24 mouse cellular contexts compared by ENCODE assay signal in the genomic region with DNA sequence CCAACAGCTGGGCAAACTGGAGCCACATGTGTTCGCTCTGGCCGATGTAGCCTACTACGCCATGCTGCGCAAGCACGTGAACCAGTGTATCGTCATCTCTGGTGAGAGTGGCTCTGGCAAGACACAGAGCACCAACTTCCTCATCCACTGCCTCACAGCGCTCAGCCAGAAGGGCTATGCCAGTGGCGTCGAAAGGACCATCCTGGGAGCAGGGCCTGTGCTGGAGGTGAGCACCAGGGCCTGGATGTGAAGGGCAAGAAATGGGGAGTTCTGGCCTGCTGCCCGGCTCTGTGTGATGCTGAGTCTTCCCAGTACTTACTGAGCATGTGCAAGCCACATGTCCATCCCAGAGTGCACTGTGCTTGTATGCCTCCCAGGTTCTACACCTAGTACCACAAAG. TPM values are rescaled to one million over a fixed set of nuclear protein-coding genes. Genes with fewer than 3 reads are reported as not detected.
DNase-seq lines count a peak whose midpoint lies in the region; ATAC-seq lines count a peak whose summit lies in the region.
"Had no signal": no experiment of that assay in that cellular context is flagged by ENCODE, and none has a peak within 500 bp of the region (broad histone marks: within the 10 kb centered on the region; RNA-seq: fewer than 3 reads in every experiment).

No protein-coding gene starts in this region.

- no peak overlapping the region for H3K4me3 ChIP-seq in heart, embryonic 13.5 days
- no peak overlapping the region for H3K4me3 ChIP-seq in midbrain, embryonic 15.5 days
- no peak overlapping the region for H3K4me3 ChIP-seq in midbrain, embryonic 11.5 days (ENCODE audit: low read depth, low read length)
- H3K4me3 ChIP-seq in macrophage (ENCODE audit: inconsistent target) = no peak overlapping the region
- H3K4me3 ChIP-seq: forebrain, embryonic 10.5 days; forebrain, embryonic 13.5 days; heart, embryonic 12.5 days had no signal

- H3K27ac ChIP-seq in heart, embryonic 13.5 days (replicated peaks) = 0 out of 2 replicates have a peak overlapping the region, but pooled peaks have one; percentile 15
- no peak overlapping the region for H3K27ac ChIP-seq in midbrain, embryonic 15.5 days
- H3K27ac ChIP-seq in midbrain, embryonic 11.5 days (ENCODE audit: low read depth, low read length) = no peak overlapping the region
- H3K27ac ChIP-seq in macrophage = peak overlapping the region; percentile 89; the same call in 1 of the 2 replicates
- H3K27ac ChIP-seq: forebrain, embryonic 10.5 days; forebrain, embryonic 13.5 days; hindbrain, embryonic 14.5 days; hindbrain, postnatal 0 days had no signal

- peaks cover 91% of the 10 kb centered on the region for H3K79me2 ChIP-seq in macrophage (ENCODE audit: inconsistent target)

- 90% methylated on average over 10 of the region's 10 CpGs for WGBS in heart, embryonic 13.5 days
- WGBS in midbrain, embryonic 15.5 days = 95% methylated on average over 10 of the region's 10 CpGs
- 96% methylated on average over 10 of the region's 10 CpGs for WGBS in midbrain, embryonic 11.5 days
- 85% methylated on average over 10 of the region's 10 CpGs for WGBS in macrophage (ENCODE audit: missing documents)

- no peaks in the 10 kb centered on the region for H3K9me3 ChIP-seq in heart, embryonic 13.5 days
- no peaks in the 10 kb centered on the region for H3K9me3 ChIP-seq in midbrain, embryonic 15.5 days
- no peaks in the 10 kb centered on the region for H3K9me3 ChIP-seq in midbrain, embryonic 11.5 days (ENCODE audit: control insufficient read depth, low read length)
- H3K9me3 ChIP-seq: forebrain, embryonic 10.5 days; forebrain, embryonic 13.5 days; heart, embryonic 12.5 days had no signal

- no peak overlapping the region for H3K4me2 ChIP-seq in heart, embryonic 13.5 days
- H3K4me2 ChIP-seq in midbrain, embryonic 15.5 days = no peak overlapping the region
- H3K4me2 ChIP-seq in midbrain, embryonic 11.5 days = no peak overlapping the region
- H3K4me2 ChIP-seq: forebrain, embryonic 13.5 days; heart, embryonic 12.5 days; hindbrain, embryonic 14.5 days had no signal

- H3K27me3 ChIP-seq in heart, embryonic 13.5 days (replicated peaks) = no peaks in the 10 kb centered on the region
- H3K27me3 ChIP-seq in midbrain, embryonic 15.5 days (replicated peaks) = no peaks in the 10 kb centered on the region
- no peaks in the 10 kb centered on the region for H3K27me3 ChIP-seq in midbrain, embryonic 11.5 days (ENCODE audit: control insufficient read depth, insufficient read depth, low read length)
- H3K27me3 ChIP-seq: forebrain, embryonic 13.5 days; heart, embryonic 12.5 days had no signal

- peaks cover 27% of the 10 kb centered on the region for H3K4me1 ChIP-seq in heart, embryonic 13.5 days
- no peaks in the 10 kb centered on the region for H3K4me1 ChIP-seq in midbrain, embryonic 15.5 days
- no peaks in the 10 kb centered on the region for H3K4me1 ChIP-seq in midbrain, embryonic 11.5 days (ENCODE audit: control insufficient read depth, insufficient read depth, low read length)
- H3K4me1 ChIP-seq: forebrain, embryonic 10.5 days; forebrain, embryonic 13.5 days had no signal

- no peak for DNase-seq in heart, postnatal 4 days
- DNase-seq in midbrain, embryonic 11.5 days (ENCODE audit: low spot score, missing footprints) = no peak
- no peak for DNase-seq in retina, embryonic 14.5 days (ENCODE audit: low spot score)
- DNase-seq: adrenal gland, adult 8-10 months; adrenal gland, postnatal 25 days; cerebellum, adult 18-20 months; cerebellum, adult 9-10 months; cerebellum, postnatal 14 days; gastrocnemius, postnatal 10 days; gastrocnemius, postnatal 36 days; heart, postnatal 36 days had no signal

- no peak for ATAC-seq in heart, embryonic 13.5 days (ENCODE audit: extremely low read depth, insufficient number of reproducible peaks, low FRiP score, low TSS enrichment)
- ATAC-seq in midbrain, embryonic 15.5 days (replicated peaks) = 0 out of 2 replicates have a peak, but pooled peaks have one; percentile 14
- no peak for ATAC-seq in midbrain, embryonic 11.5 days (ENCODE audit: low FRiP score)
- ATAC-seq: activated CD4-positive, CD25-positive, alpha-beta regulatory T cell, adult 4 months; CD4-positive, CD25-positive, alpha-beta regulatory T cell, adult 4 months; forebrain, embryonic 13.5 days; forebrain, embryonic 16.5 days; hindbrain, postnatal 0 days; inflammation-experienced regulatory T-cells, adult 6 months; intestine, embryonic 16.5 days had no signal

- H3K36me3 ChIP-seq in heart, embryonic 13.5 days = peaks cover 75% of the 10 kb centered on the region
- 0 out of 2 replicates have a peak, but pooled peaks cover 6% of the 10 kb centered on the region for H3K36me3 ChIP-seq in midbrain, embryonic 15.5 days (replicated peaks)
- H3K36me3 ChIP-seq in midbrain, embryonic 11.5 days (ENCODE audit: control insufficient read depth, insufficient read depth, low read length) = peaks cover 7% of the 10 kb centered on the region
- H3K36me3 ChIP-seq in macrophage (ENCODE audit: inconsistent target) = peaks cover 14% of the 10 kb centered on the region

- no peak overlapping the region for H3K9ac ChIP-seq in heart, embryonic 13.5 days
- no peak overlapping the region for H3K9ac ChIP-seq in midbrain, embryonic 15.5 days
- no peak overlapping the region for H3K9ac ChIP-seq in midbrain, embryonic 11.5 days (ENCODE audit: low read length)
- H3K9ac ChIP-seq: forebrain, embryonic 13.5 days; heart, embryonic 12.5 days; hindbrain, embryonic 14.5 days had no signal

RNA-seq across cellular contexts. Expression of a gene that starts 18.2 kb away (rescaled TPM):
- polyA plus RNA-seq in heart, embryonic 13.5 days (2015; fragmentation: Nextera tagmentation; extraction: Ambion mirVana) = 126 and 154 TPM in 2 replicates
- 10 to 100 TPM; 81.3 to 82.0 TPM for total RNA-seq in heart, postnatal 4 days (2021)
- polyA plus RNA-seq in midbrain, embryonic 15.5 days (2015; fragmentation: Nextera tagmentation; extraction: Ambion mirVana) = 64.2 and 65.3 TPM in 2 replicates
- 54.9 and 58.0 TPM in 2 replicates for polyA plus RNA-seq in midbrain, embryonic 11.5 days (2014; fragmentation: Nextera tagmentation; extraction: Ambion mirVana)
- total RNA-seq in macrophage (2018; cell fraction: chromatin; rRNA removed) = 10 to 100 TPM in 25 of 26 experiments, 1 to 10 TPM in 1; 3.3 to 96.5 (median 47.3) TPM
- 10 to 100 TPM; 25.2 to 59.1 (median 38.7) TPM for total RNA-seq in macrophage (2018; cell fraction: cytosol; rRNA removed)
- total RNA-seq in macrophage (2018; cell fraction: nucleus; rRNA removed) = 10 to 100 TPM in 25 of 26 experiments, 1 to 10 TPM in 1; 8.6 to 61.0 (median 33.6) TPM
- 38.3 to 72.4 TPM (median 41.3 TPM) in 3 replicates for polyA plus RNA-seq in macrophage (2018)

RNA-seq across cellular contexts. Expression of a gene that starts 18.4 kb away (rescaled TPM):
- polyA plus RNA-seq in heart, embryonic 13.5 days (2015; fragmentation: Nextera tagmentation; extraction: Ambion mirVana) = 14.5 and 16.3 TPM in 2 replicates
- total RNA-seq in heart, postnatal 4 days (2021) = 10 to 100 TPM; 47.8 to 51.5 TPM
- polyA plus RNA-seq in midbrain, embryonic 15.5 days (2015; fragmentation: Nextera tagmentation; extraction: Ambion mirVana) = 18.7 and 20.2 TPM in 2 replicates
- polyA plus RNA-seq in midbrain, embryonic 11.5 days (2014; fragmentation: Nextera tagmentation; extraction: Ambion mirVana) = 14.1 and 14.9 TPM in 2 replicates
- 100 to 1,000 TPM; 236 to 753 (median 362) TPM for total RNA-seq in macrophage (2018; cell fraction: chromatin; rRNA removed)
- 100 to 1,000 TPM in 21 of 26 experiments, 10 to 100 TPM in 5; 78.0 to 159 (median 121) TPM for total RNA-seq in macrophage (2018; cell fraction: cytosol; rRNA removed)
- total RNA-seq in macrophage (2018; cell fraction: nucleus; rRNA removed) = 100 to 1,000 TPM; 161 to 375 (median 242) TPM
- polyA plus RNA-seq in macrophage (2018) = 89.8 to 105 TPM (median 97.3 TPM) in 3 replicates

Comparison
In these comparisons a context has a peak if more than half of its experiments do, and no peak if none do; other contexts are left out.
1. H3K27ac ChIP-seq: peak in heart, embryonic 13.5 days (single experiment) and macrophage (single experiment); none in midbrain, embryonic 15.5 days (single experiment) and midbrain, embryonic 11.5 days (single experiment).